Mouse (Mus musculus): Measurements from ENCODE around the gene Abracl. TPM values are rescaled to one million over a fixed set of nuclear protein-coding genes. Genes with fewer than 3 reads are reported as not detected.

Gene Abracl
- polyA plus RNA-seq (2012) = 1.2 and 1.9 TPM in 2 replicates

DNA sequence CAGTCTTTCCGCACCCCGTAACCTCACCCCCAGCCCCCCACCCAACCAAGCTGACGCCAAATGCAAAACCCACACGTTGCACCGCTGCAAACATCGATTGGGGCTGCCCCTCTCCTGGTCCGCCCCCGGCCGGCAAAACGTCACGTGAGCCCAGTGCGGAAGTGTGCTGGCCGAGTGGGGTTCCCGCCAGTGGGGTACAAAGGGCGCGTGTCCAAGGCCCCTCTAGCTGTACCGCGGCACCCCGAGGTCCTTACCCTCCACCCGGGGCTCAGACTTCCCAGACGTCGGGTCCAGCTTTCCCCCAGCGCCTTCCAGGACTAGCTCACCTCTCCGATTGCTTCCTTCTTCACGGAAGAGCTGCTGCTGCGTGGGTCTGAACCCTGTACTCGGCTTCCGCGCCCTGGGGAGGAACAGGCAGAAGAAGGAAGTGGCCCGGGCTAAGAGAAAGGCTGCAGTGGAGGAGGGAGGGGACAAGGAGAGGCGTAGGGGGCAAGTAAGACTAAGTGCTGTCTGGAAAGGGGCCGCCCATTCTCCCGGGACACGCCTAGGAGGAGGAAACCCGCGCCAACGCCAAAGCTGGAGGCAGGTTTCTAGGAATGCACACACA, at the start of gene Abracl:
TSS of gene Abracl (minus strand) at position 548 of the 607 bp plus-strand sequence.
- peaks cover 4% of the 10 kb centered on the region; the same call in 1 of the 2 replicates for H3K36me3 ChIP-seq (ENCODE audit: control insufficient read depth)
- H3K4me3 ChIP-seq (replicated peaks) = peak within 1 kb of the TSS; percentile 83
- no peaks in the 10 kb centered on the region for H3K27me3 ChIP-seq (ENCODE audit: control insufficient read depth)
- H3K9me3 ChIP-seq (ENCODE audit: control insufficient read depth, low read length) = no peaks in the 10 kb centered on the region
- peaks cover 20% of the 10 kb centered on the region for H3K4me1 ChIP-seq (ENCODE audit: control insufficient read depth)
- TF ChIP-seq TAL1 (IDR thresholded peaks at IDR 0.05; ENCODE audit: low read length) (no peak), GATA1 (IDR thresholded peaks at IDR 0.05; ENCODE audit: low read length) (no peak)

DNA sequence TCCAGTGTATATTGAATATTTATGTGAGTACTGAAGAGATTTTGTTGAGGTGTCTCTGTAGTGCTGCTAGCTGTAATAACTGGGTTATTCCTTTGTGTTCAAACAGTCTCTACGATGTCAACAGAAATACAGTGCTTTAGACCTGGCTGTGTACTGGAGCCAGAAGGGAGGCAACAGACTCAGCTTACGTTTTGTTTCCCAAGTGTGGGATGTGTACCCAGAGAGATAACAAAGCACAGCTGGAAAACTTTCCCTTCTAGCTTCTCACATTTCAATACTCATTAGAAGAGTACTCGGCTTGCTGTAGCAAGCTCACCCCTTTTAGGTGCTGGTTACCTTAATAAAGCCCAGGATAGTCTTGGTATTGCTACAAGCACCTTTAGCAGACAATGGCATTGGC, 49.8 kb upstream of the Abracl start:
- Histone ChIP-seq H3K4me1 (ENCODE audit: control insufficient read depth) (peaks cover 1% of the 10 kb centered on the region; the same call in 1 of the 2 replicates), H3K27me3 (ENCODE audit: control insufficient read depth) (no peaks in the 10 kb centered on the region), H3K4me3 (replicated peaks) (no peak overlapping the region), H3K9me3 (ENCODE audit: control insufficient read depth, low read length) (no peaks in the 10 kb centered on the region), H3K36me3 (ENCODE audit: control insufficient read depth) (peaks cover 6% of the 10 kb centered on the region)
- TF ChIP-seq GATA1 (IDR thresholded peaks at IDR 0.05; ENCODE audit: low read length) (no peak), TAL1 (IDR thresholded peaks at IDR 0.05; ENCODE audit: low read length) (no peak)

- Histone ChIP-seq H3K4me1 (ENCODE audit: control insufficient read depth) (peaks cover 1% of the 10 kb centered on the region; the same call in 1 of the 2 replicates), H3K36me3 (ENCODE audit: control insufficient read depth) (no peaks in the 10 kb centered on the region)
These were observed 47.5 kb upstream of the Abracl start for GRCm38 (mm10) chr10:18070616-18071015.

DNA sequence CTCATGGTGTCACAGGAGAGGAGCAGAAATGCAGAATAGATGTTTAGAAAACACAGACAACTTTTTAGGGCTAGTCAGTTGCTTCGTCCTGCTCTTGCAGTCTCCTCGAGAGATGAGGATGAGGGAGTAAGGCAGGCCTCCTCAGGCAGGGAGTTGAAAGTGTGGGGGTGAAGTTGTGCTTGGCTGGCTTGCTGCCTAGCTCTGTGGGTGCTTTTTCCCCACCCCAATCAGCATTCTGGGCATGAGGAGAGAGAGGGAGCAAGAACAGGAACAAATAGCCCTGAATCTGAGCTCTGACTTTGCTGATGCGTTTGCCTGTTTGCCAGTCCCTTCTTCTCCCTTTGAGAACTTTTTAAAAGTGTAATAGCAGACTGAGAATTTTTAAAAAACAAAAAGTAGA, 47.1 kb upstream of the Abracl start:
- Histone ChIP-seq H3K4me1 (ENCODE audit: control insufficient read depth) (peaks cover 1% of the 10 kb centered on the region; the same call in 1 of the 2 replicates), H3K9me3 (ENCODE audit: control insufficient read depth, low read length) (no peaks in the 10 kb centered on the region), H3K36me3 (ENCODE audit: control insufficient read depth) (no peaks in the 10 kb centered on the region), H3K4me3 (replicated peaks) (no peak overlapping the region), H3K27me3 (ENCODE audit: control insufficient read depth) (no peaks in the 10 kb centered on the region)
- TF ChIP-seq GATA1 (IDR thresholded peaks at IDR 0.05; ENCODE audit: low read length) = no peak
- no peak for TF ChIP-seq TAL1 (IDR thresholded peaks at IDR 0.05; ENCODE audit: low read length)

More at GRCm38 (mm10) chr10:18070616-18071015, 47.5 kb upstream of the Abracl start:
- TF ChIP-seq TAL1 (IDR thresholded peaks at IDR 0.05; ENCODE audit: low read length) (no peak), GATA1 (IDR thresholded peaks at IDR 0.05; ENCODE audit: low read length) (no peak)
- no peak overlapping the region for H3K4me3 ChIP-seq (replicated peaks)
- no peaks in the 10 kb centered on the region for H3K9me3 ChIP-seq (ENCODE audit: control insufficient read depth, low read length)
- H3K27me3 ChIP-seq (ENCODE audit: control insufficient read depth) = no peaks in the 10 kb centered on the region

GRCm38 (mm10) chr10:18069576-18069975, 46.5 kb upstream of the Abracl start:
- Histone ChIP-seq H3K9me3 (ENCODE audit: control insufficient read depth, low read length) (no peaks in the 10 kb centered on the region), H3K27me3 (ENCODE audit: control insufficient read depth) (no peaks in the 10 kb centered on the region), H3K36me3 (ENCODE audit: control insufficient read depth) (no peaks in the 10 kb centered on the region), H3K4me1 (ENCODE audit: control insufficient read depth) (peaks cover 1% of the 10 kb centered on the region; the same call in 1 of the 2 replicates), H3K4me3 (replicated peaks) (no peak overlapping the region)
- TF ChIP-seq GATA1 (IDR thresholded peaks at IDR 0.05; ENCODE audit: low read length) = no peak
- no peak for TF ChIP-seq TAL1 (IDR thresholded peaks at IDR 0.05; ENCODE audit: low read length)

GRCm38 (mm10) chr10:18068880-18069279, 45.8 kb upstream of the Abracl start:
- Histone ChIP-seq H3K27me3 (ENCODE audit: control insufficient read depth) (no peaks in the 10 kb centered on the region), H3K4me3 (replicated peaks) (no peak overlapping the region), H3K9me3 (ENCODE audit: control insufficient read depth, low read length) (no peaks in the 10 kb centered on the region), H3K4me1 (ENCODE audit: control insufficient read depth) (peaks cover 1% of the 10 kb centered on the region; the same call in 1 of the 2 replicates), H3K36me3 (ENCODE audit: control insufficient read depth) (no peaks in the 10 kb centered on the region)
- TF ChIP-seq GATA1 (IDR thresholded peaks at IDR 0.05; ENCODE audit: low read length) (no peak), TAL1 (IDR thresholded peaks at IDR 0.05; ENCODE audit: low read length) (no peak)

DNA sequence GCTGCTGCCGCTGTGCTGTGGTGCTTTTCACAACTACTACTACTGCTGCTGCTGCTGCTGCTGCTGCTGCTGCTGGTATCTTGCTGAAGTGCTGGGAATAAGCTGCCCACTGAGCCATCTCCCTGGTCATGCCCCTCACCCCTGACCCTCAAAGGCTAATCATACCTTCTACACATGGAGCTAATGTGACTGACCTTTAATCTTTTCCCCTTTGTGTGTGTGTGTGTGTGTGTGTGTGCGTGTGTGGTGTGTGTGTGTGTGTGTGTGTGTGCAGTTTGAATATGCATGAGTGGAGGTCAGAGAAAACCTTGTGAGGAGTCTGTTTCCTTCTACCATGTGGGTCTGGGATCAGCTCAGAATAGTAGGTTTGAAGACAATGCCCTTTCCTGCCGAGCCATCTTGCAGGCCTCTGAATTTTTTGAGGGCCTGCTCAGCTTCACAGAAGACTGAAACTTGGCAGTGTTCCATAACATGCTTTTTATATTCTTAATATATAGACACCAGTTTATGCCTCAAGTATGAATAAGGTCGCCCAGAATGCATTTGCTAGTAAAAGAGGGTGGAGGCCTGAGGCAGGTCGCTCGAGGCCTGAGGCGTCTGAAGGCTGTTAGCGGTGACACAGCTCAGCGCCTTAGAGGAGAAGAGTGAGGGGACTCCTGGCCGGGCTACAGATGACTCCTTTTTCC, 44.8 kb upstream of the Abracl start:
- H3K36me3 ChIP-seq (ENCODE audit: control insufficient read depth) = no peaks in the 10 kb centered on the region
- no peak overlapping the region for H3K4me3 ChIP-seq (replicated peaks)
- peaks cover 1% of the 10 kb centered on the region; the same call in 1 of the 2 replicates for H3K4me1 ChIP-seq (ENCODE audit: control insufficient read depth)
- no peaks in the 10 kb centered on the region for H3K27me3 ChIP-seq (ENCODE audit: control insufficient read depth)
- H3K9me3 ChIP-seq (ENCODE audit: control insufficient read depth, low read length) = no peaks in the 10 kb centered on the region
- TF ChIP-seq TAL1 (IDR thresholded peaks at IDR 0.05; ENCODE audit: low read length) (no peak), GATA1 (IDR thresholded peaks at IDR 0.05; ENCODE audit: low read length) (no peak)

DNA sequence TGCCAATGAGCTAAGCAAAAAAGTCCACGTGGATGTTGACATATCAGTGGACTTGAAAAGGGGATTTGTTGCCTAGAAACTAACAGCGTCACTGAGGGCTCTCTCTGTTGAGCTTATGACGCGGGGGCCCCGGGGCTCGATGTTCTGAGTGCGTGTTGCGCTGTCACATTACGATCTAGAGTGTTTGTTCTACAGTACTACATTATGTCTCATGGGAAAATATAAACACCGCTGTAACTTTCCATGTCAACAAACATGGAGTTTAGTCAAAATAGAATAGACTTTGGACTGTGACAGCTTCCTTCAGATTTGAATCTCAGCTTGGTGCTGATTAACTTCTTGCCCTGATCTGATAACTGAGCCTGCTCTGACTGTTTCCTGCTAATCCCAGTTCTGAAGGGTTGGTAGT, 42.9 kb upstream of the Abracl start:
- H3K36me3 ChIP-seq (ENCODE audit: control insufficient read depth) = no peaks in the 10 kb centered on the region
- no peak overlapping the region for H3K4me3 ChIP-seq (replicated peaks)
- TF ChIP-seq GATA1 (IDR thresholded peaks at IDR 0.05; ENCODE audit: low read length) = no peak
- TF ChIP-seq TAL1 (IDR thresholded peaks at IDR 0.05; ENCODE audit: low read length) = no peak
- H3K9me3 ChIP-seq (ENCODE audit: control insufficient read depth, low read length) = no peaks in the 10 kb centered on the region
- no peaks in the 10 kb centered on the region for H3K27me3 ChIP-seq (ENCODE audit: control insufficient read depth)
- H3K4me1 ChIP-seq (ENCODE audit: control insufficient read depth) = peaks cover 1% of the 10 kb centered on the region; the same call in 1 of the 2 replicates

GRCm38 (mm10) chr10:18064606-18065228, 41.6 kb upstream of the Abracl start:
- Histone ChIP-seq H3K4me3 (replicated peaks) (no peak overlapping the region), H3K36me3 (ENCODE audit: control insufficient read depth) (no peaks in the 10 kb centered on the region), H3K27me3 (ENCODE audit: control insufficient read depth) (no peaks in the 10 kb centered on the region), H3K4me1 (ENCODE audit: control insufficient read depth) (no peaks in the 10 kb centered on the region; the same call in 1 of the 2 replicates), H3K9me3 (ENCODE audit: control insufficient read depth, low read length) (no peaks in the 10 kb centered on the region)
- no peak for TF ChIP-seq GATA1 (IDR thresholded peaks at IDR 0.05; ENCODE audit: low read length)
- TF ChIP-seq TAL1 (IDR thresholded peaks at IDR 0.05; ENCODE audit: low read length) = no peak
